Mouse (Mus musculus) midbrain, embryonic 10.5 days (tissue): Measurements from ENCODE around the gene Kpna1. TPM values are rescaled to one million over a fixed set of nuclear protein-coding genes. Genes with fewer than 3 reads are reported as not detected.
"Not testable (repeated sequence)": the region's sequence is repeated elsewhere in the genome, so short reads cannot be mapped to it uniquely, and the experiment has no call there.

Experiments used
- DNase-seq: peaks from one replicate; pipeline ENCODE4 v3.0.0-alpha.2; 2017; ENCODE audit warnings: low spot score
- H3K27ac ChIP-seq: fragments of 300-500 bp; sonication (generic); replicated peaks from 2 replicates; pipeline ENCODE4 v1.5.1; 2016; ENCODE audit warnings: mild to moderate bottlenecking
- H3K27me3 ChIP-seq: fragments of 300-500 bp; sonication (generic); 2 replicates; pipeline ENCODE4 v1.6.1; 2016; ENCODE audit warnings: low read depth, mild to moderate bottlenecking; ENCODE audit not compliant: poor library complexity, severe bottlenecking
- H3K36me3 ChIP-seq: fragments of 300-500 bp; sonication (generic); 2 replicates; pipeline ENCODE4 v1.6.1; 2016; ENCODE audit warnings: mild to moderate bottlenecking, moderate library complexity
- H3K4me1 ChIP-seq: fragments of 300-500 bp; sonication (generic); 2 replicates; pipeline ENCODE4 v1.6.1; 2016
- H3K4me3 ChIP-seq: fragments of 300-500 bp; sonication (generic); 2 replicates; pipeline ENCODE4 v1.5.1; 2016; ENCODE audit warnings: mild to moderate bottlenecking, moderate library complexity
- H3K9me3 ChIP-seq: fragments of 300-500 bp; sonication (generic); replicated peaks from 2 replicates; pipeline ENCODE4 v1.6.1; 2016; ENCODE audit warnings: mild to moderate bottlenecking
- WGBS: fragments of 180-500 bp; shearing (Covaris S2); methylation state at CpG from one replicate; pipeline ENCODE4 v1.1.7; 2016; 5-methylcytosine and 5-hydroxymethylcytosine counted together
- polyA plus RNA-seq: library from polyadenylated mRNA; unstranded; fragments of >200 nt; fragmentation: Nextera tagmentation; extraction: Ambion mirVana; gene quantifications from 2 replicates; pipeline ENCODE4 v1.2.1, GENCODE M21; 2016

Kpna1 gene
- polyA plus RNA-seq, 1 experiment from 2014 or later, result 76.4 TPM

DNA sequence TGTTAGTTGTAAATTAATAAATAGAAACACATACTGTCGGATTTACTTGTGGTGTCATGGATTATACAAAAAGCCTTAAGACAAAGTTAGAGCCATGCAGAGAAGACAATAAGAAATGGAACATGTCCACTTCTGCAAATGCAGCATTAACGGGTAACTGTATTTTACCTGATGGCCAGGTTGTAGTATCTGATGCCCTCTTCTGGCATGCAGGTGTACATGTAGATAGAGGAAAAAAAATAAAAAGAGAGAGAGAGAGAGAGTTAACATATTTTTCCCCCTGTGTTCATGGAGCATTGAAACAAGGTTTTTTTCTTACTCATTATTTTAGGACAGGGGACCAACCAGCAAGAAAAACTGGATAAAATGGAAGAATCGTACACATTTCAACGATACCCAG, 11.2 kb upstream of the Kpna1 start:
- Histone ChIP-seq H3K27ac (no peak overlapping the region), H3K9me3 (no peaks in the 10 kb centered on the region), H3K36me3 (no peaks in the 10 kb centered on the region), H3K4me1 (0 out of 2 replicates have a peak, but pooled peaks cover 3% of the 10 kb centered on the region), H3K4me3 (no peak overlapping the region), H3K27me3 (no peaks in the 10 kb centered on the region)
- DNase-seq, result no peak
- 90% methylated on average over 4 of the region's 4 CpGs for WGBS

DNA sequence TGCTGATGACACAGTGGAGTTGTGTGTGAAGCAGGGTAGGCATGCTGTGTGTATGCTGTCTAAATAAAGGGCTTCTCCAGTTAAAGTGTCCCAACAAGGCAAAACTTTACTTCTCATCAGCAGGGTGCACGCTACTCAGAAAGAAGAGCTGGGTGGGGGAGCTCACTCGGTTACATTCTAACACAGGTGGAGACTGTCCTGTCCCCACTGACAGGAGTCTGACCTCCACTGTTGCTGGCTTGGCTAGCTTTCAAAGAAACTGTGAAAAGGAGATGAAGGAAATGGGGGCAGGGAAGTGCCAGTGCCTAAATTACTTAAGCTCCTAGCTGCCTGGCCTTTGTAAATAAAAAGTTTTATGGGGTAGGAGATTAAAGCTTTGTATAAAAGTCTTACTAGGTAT, 10.4 kb upstream of the Kpna1 start:
- Histone ChIP-seq H3K4me3 (no peak overlapping the region), H3K36me3 (no peaks in the 10 kb centered on the region), H3K27ac (no peak overlapping the region), H3K4me1 (0 out of 2 replicates have a peak, but pooled peaks cover 3% of the 10 kb centered on the region), H3K27me3 (no peaks in the 10 kb centered on the region), H3K9me3 (no peaks in the 10 kb centered on the region)
- DNase-seq, result no peak
- 60% methylated on average over 2 of the region's 2 CpGs for WGBS

DNA sequence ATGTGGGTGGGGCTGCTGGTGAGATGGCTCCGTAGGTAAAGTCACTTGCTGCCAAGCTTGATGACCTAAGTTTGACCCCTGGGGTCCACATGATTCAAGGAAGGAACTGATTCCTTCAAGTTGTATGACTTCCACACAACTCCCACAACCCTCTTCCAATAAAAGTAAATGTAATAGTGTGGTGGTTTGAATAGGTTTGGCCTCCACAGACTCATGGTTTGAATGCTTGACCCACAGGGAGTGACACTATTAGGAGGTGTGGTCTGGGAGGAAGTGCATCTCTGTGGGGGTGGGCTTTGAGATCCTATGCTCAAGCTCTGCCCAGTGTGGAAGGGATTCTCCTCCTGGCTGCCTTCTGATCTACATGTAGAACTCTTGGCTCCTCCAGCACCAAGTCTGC, 4.5 kb upstream of the Kpna1 start:
- no peaks in the 10 kb centered on the region for H3K27me3 ChIP-seq
- no peaks in the 10 kb centered on the region for H3K9me3 ChIP-seq
- no peaks in the 10 kb centered on the region for H3K36me3 ChIP-seq
- WGBS, result 68% methylated on average over 1 of the region's 1 CpGs
- no peaks in the 10 kb centered on the region for H3K4me1 ChIP-seq
- no peak overlapping the region for H3K27ac ChIP-seq
- no peak overlapping the region for H3K4me3 ChIP-seq
- no peak for DNase-seq

DNA sequence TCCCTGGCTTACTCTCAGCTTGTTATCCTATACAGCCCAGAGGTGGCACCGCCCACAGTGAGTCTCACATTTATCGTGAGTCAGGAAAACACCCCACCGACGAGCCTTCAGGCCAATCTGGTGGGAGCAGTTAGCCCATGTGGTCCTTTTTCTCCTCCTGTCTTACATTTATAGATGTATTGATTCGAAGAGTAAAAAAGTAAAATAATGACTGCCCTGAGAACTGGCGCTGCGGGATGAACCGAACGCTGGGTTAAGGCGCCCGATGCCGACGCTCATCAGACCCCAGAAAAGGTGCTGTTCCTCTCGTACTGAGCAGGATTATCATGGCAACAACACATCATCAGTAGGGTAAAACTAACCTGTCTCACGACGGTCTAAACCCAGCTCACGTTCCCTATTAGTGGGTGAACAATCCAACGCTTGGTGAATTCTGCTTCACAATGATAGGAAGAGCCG, 2.8 kb downstream of the Kpna1 start:
- no peaks in the 10 kb centered on the region for H3K36me3 ChIP-seq

DNA sequence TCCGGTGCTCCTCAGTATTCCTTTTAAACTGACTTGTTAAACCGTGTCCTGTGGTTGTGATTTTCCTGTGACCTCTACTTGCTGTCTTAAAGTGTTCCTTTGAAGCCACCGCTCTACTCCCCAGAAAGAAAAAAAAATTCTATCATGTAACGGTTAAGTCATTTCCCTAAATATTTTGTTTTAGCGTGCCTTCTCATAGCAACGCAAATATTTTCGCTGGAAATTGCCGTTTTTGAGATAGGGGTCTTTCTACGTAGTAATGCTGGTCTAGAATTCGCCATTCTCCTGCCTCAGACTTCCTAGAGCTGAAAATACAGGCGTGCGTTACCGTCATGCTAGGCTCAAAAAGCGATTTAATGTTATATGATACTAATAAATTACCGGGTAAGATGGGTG, 4.0 kb downstream of the Kpna1 start:
- no peaks in the 10 kb centered on the region for H3K36me3 ChIP-seq
- no peak for DNase-seq
- 6% methylated on average over 15 of the region's 15 CpGs for WGBS
- H3K27me3 ChIP-seq, result no peaks in the 10 kb centered on the region
- H3K9me3 ChIP-seq, result peaks cover 3% of the 10 kb centered on the region
- H3K4me3 ChIP-seq, result peak overlapping the region; percentile 93
- H3K4me1 ChIP-seq, result peaks cover 16% of the 10 kb centered on the region
- peak overlapping the region; percentile 98 for H3K27ac ChIP-seq

More for the DNA sequence above, 2.8 kb downstream of the Kpna1 start:
- 51% methylated on average over 19 of the region's 19 CpGs for WGBS
- peaks cover 3% of the 10 kb centered on the region for H3K9me3 ChIP-seq
- H3K27me3 ChIP-seq, result no peaks in the 10 kb centered on the region
- peaks cover 16% of the 10 kb centered on the region for H3K4me1 ChIP-seq
- DNase-seq, result peak; percentile 100
- H3K4me3 ChIP-seq, result no peak overlapping the region
- H3K27ac ChIP-seq, result no peak overlapping the region

GRCm38 (mm10) chr16:35982902-35983516, 4.5 kb downstream of the Kpna1 start:
- H3K9me3 ChIP-seq, result peaks cover 3% of the 10 kb centered on the region
- peak overlapping the region; percentile 93 for H3K4me3 ChIP-seq
- H3K27me3 ChIP-seq, result no peaks in the 10 kb centered on the region
- H3K36me3 ChIP-seq, result no peaks in the 10 kb centered on the region
- WGBS, result under 1% methylated on average over 54 of the region's 54 CpGs
- H3K4me1 ChIP-seq, result peaks cover 16% of the 10 kb centered on the region
- peak; percentile 91 for DNase-seq
- H3K27ac ChIP-seq, result peak overlapping the region; percentile 98

- Histone ChIP-seq H3K27ac (peak overlapping the region; percentile 98), H3K9me3 (peaks cover 3% of the 10 kb centered on the region), H3K4me3 (peak overlapping the region; percentile 93), H3K36me3 (peaks cover 3% of the 10 kb centered on the region; the same call in 1 of the 2 replicates), H3K4me1 (peaks cover 16% of the 10 kb centered on the region), H3K27me3 (no peaks in the 10 kb centered on the region)
- WGBS, result 1% methylated on average over 74 of the region's 86 CpGs
- no peak for DNase-seq
Observed at GRCm38 (mm10) chr16:35983517-35984101, 5.1 kb downstream of the Kpna1 start.

DNA sequence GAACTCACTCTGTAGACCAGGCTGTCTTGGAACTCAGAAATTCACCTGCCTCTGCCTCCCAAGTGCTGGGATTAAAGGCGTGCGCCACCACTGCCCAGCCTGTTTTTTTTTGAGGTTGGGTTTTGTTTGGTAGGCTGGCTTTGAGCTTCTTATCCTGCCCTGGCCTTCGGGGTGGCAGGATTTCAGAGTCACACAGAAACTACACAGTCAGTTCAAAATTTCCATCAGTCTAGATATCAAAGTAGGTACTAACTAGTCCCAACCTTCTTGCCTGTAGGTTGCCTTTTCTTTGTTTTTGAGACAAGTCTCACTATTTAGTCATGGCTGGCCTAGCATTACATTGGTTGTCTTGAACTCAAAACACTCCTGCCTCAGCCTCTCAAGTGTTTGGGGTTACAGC, 5.9 kb downstream of the Kpna1 start:
- H3K27ac ChIP-seq, result no peak overlapping the region
- H3K36me3 ChIP-seq, result peaks cover 10% of the 10 kb centered on the region
- H3K27me3 ChIP-seq, result no peaks in the 10 kb centered on the region
- peak overlapping the region; percentile 93 for H3K4me3 ChIP-seq
- 73% methylated on average over 3 of the region's 3 CpGs for WGBS
- H3K4me1 ChIP-seq, result peaks cover 16% of the 10 kb centered on the region
- no peak for DNase-seq
- H3K9me3 ChIP-seq, result peaks cover 3% of the 10 kb centered on the region

- H3K4me3 ChIP-seq, result no peak overlapping the region
- no peaks in the 10 kb centered on the region for H3K9me3 ChIP-seq
- H3K36me3 ChIP-seq, result peaks cover 11% of the 10 kb centered on the region
- no peak for DNase-seq
- WGBS, result 87% methylated on average over 1 of the region's 1 CpGs
- H3K4me1 ChIP-seq, result peaks cover 10% of the 10 kb centered on the region
- H3K27me3 ChIP-seq, result no peaks in the 10 kb centered on the region
- no peak overlapping the region for H3K27ac ChIP-seq
Observed at GRCm38 (mm10) chr16:35987930-35988329, 9.4 kb downstream of the Kpna1 start.

- Histone ChIP-seq H3K36me3 (peaks cover 11% of the 10 kb centered on the region), H3K4me3 (no peak overlapping the region), H3K27me3 (no peaks in the 10 kb centered on the region), H3K4me1 (no peaks in the 10 kb centered on the region), H3K27ac (no peak overlapping the region), H3K9me3 (no peaks in the 10 kb centered on the region)
- DNase-seq, result no peak
- 90% methylated on average over 1 of the region's 1 CpGs for WGBS
Observed at GRCm38 (mm10) chr16:35992391-35992790, 13.8 kb downstream of the Kpna1 start.

- whole genome bisulfite sequencing, result 93% methylated on average over 3 of the region's 3 CpGs
Observed at GRCm38 (mm10) chr16:35993316-35993715, 14.8 kb downstream of the Kpna1 start.

DNA sequence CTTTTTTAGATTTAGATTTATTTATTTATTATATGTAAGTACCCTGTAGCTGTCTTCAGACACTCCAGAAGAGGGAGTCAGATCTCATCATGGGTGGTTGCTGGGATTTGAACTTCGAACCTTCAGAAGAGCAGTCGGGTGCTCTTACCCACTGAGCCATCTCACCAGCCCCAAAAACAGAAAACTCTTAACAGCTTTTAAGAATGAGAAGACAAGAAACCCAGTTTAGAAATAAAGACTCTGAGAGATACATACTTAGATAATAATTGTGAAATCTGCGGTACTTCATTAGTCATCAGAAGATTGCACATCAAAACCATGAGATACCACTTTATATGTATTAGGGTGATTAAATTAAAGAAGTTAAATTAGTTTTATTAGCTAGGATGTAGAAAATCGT, 20.3 kb downstream of the Kpna1 start:
- 94% methylated on average over 4 of the region's 4 CpGs for WGBS
- H3K4me1 ChIP-seq, H3K4me3 ChIP-seq, H3K27me3 ChIP-seq, H3K9me3 ChIP-seq, DNase-seq, H3K27ac ChIP-seq: not testable (repeated sequence)
- peaks cover 20% of the 10 kb centered on the region for H3K36me3 ChIP-seq

More at GRCm38 (mm10) chr16:35993316-35993715, 14.8 kb downstream of the Kpna1 start:
- Histone ChIP-seq H3K4me1 (no peaks in the 10 kb centered on the region), H3K27me3 (no peaks in the 10 kb centered on the region), H3K36me3 (peaks cover 11% of the 10 kb centered on the region), H3K4me3 (no peak overlapping the region), H3K9me3 (no peaks in the 10 kb centered on the region), H3K27ac (no peak overlapping the region)
- no peak for DNase-seq

DNA sequence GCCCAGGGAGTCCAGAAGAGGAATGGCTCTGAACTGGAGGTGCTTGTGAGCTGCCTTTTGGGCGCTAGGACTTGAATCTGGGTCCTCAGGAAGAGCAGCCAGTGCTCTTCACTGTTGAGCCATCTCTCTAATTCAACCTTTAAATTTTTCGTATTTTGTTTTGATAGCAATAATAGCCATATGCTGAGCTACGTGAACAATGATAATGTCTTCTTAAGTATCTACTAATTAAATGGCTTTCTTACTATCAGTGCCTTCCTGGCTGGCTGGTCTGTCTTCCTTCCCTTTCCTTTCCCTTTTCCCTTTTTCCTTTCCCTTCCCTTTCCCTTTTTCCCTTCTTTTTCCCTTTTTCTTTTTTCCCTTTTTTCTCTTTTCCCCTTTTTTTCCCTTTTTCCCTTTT, 29.8 kb downstream of the Kpna1 start:
- H3K36me3 ChIP-seq, result peaks cover 49% of the 10 kb centered on the region
- DNase-seq, result no peak
- no peak overlapping the region for H3K27ac ChIP-seq
- no peaks in the 10 kb centered on the region for H3K4me1 ChIP-seq
- H3K27me3 ChIP-seq, result no peaks in the 10 kb centered on the region
- H3K4me3 ChIP-seq, result no peak overlapping the region
- H3K9me3 ChIP-seq, result no peaks in the 10 kb centered on the region
- 91% methylated on average over 3 of the region's 3 CpGs for WGBS
